Mouse (Mus musculus) lung, adult 2 months (tissue): ENCODE measurements around the gene Ing4.

Experiments
- CTCF ChIP-seq: fragments of 200-500 bp; IDR thresholded peaks from 2 replicates; pipeline ENCODE4 v1.5.1; 2011; ENCODE audit warnings: mild to moderate bottlenecking, low read length, control low read depth; ENCODE audit not compliant: insufficient read depth
- POLR2A ChIP-seq: fragments of 200-500 bp; IDR thresholded peaks from 2 replicates; pipeline ENCODE4 v1.6.1; 2011; ENCODE audit warnings: low read depth, mild to moderate bottlenecking, control low read depth, low read length, borderline replicate concordance; ENCODE audit errors: extremely low read depth

DNA sequence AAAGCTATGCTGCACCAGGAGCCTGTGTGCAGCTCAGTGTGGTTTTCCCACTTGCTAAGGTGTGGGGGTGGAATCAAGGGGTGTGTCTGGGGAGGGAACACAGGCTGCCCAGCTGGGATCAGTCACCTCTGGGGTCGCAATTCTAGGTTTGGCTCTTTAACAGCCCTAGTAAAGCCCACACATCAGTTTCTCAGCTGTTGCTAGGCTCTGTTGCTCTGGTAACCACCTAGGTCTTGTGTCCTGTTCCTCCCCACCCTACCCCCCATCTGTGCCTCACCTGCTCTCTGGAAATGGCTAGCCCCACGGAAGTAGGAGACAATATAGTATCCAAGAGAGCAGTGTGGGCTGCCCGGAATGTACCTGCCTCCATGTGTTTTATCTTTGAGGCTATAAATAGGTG, 35.9 kb upstream of the Ing4 start:
- TF ChIP-seq CTCF (no peak), POLR2A (no peak)
